ENCODE assay signal across 22 mouse cellular contexts in genomic region chr2:170122197-170122596, GRCm38 (mm10).
"Had no signal": no experiment of that assay in that cellular context is flagged by ENCODE, and none has a peak within 500 bp of the region (broad histone marks: within the 10 kb centered on the region; RNA-seq: fewer than 3 reads in every experiment).

No protein-coding gene starts in this region.

- H3K4me2 ChIP-seq: kidney, embryonic 15.5 days; liver, embryonic 12.5 days; liver, embryonic 15.5 days; lung, embryonic 15.5 days; midbrain, embryonic 13.5 days; neural tube, embryonic 13.5 days; stomach, embryonic 15.5 days had no signal

- ATAC-seq: liver, embryonic 12.5 days; midbrain, embryonic 13.5 days; midbrain, embryonic 16.5 days had no signal

- H3K27ac ChIP-seq: kidney, embryonic 15.5 days; left cerebral cortex, adult 2 months; liver, embryonic 12.5 days; liver, embryonic 15.5 days; lung, embryonic 15.5 days; midbrain, embryonic 13.5 days; neural tube, embryonic 13.5 days; stomach, embryonic 15.5 days had no signal

- DNase-seq: kidney, adult 8-10 months; kidney, postnatal 10 days; kidney, postnatal 36 days; layer of hippocampus, postnatal 36 days; lung, adult 18-20 months; lung, postnatal 10 days; lung, postnatal 36 days; thymus, adult 2 months; thymus, postnatal 14 days; thymus, postnatal 4 days had no signal

- H3K4me3 ChIP-seq: kidney, embryonic 15.5 days; left cerebral cortex, adult 2 months; liver, embryonic 12.5 days; liver, embryonic 15.5 days; lung, embryonic 15.5 days; midbrain, embryonic 10.5 days; midbrain, embryonic 13.5 days; myocyte; neural tube, embryonic 13.5 days; stomach, embryonic 15.5 days had no signal

- H3K9me3 ChIP-seq: kidney, embryonic 15.5 days; liver, embryonic 12.5 days; liver, embryonic 15.5 days; lung, embryonic 15.5 days; megakaryocyte, embryonic 14.5 days; midbrain, embryonic 10.5 days; midbrain, embryonic 13.5 days; neural tube, embryonic 13.5 days; stomach, embryonic 15.5 days had no signal

- H3K9ac ChIP-seq: kidney, embryonic 15.5 days; liver, embryonic 12.5 days; liver, embryonic 15.5 days; lung, embryonic 15.5 days; midbrain, embryonic 13.5 days; neural tube, embryonic 13.5 days; stomach, embryonic 15.5 days had no signal

- H3K27me3 ChIP-seq: kidney, embryonic 15.5 days; liver, embryonic 12.5 days; liver, embryonic 15.5 days; lung, embryonic 15.5 days; megakaryocyte, embryonic 14.5 days; midbrain, embryonic 13.5 days; neural tube, embryonic 13.5 days; stomach, embryonic 15.5 days had no signal
